Mouse (Mus musculus): Measurements from ENCODE around the gene Traf3.

- TF ChIP-seq POLR2A (IDR thresholded peaks at IDR 0.05; ENCODE audit: low read depth, low read length) (no peak), CTCF (IDR thresholded peaks at IDR 0.05; ENCODE audit: borderline replicate concordance, insufficient read depth, low read length) (no peak)
Observed at GRCm38 (mm10) chr12:111151422-111152156, 14.6 kb upstream of the Traf3 start.

Data from embryonic fibroblast, embryonic 13.5 days (primary cell).